Mouse (Mus musculus) hindbrain, postnatal 0 days (tissue): ENCODE data around the gene Exoc2. TPM values are rescaled to one million over a fixed set of nuclear protein-coding genes. Genes with fewer than 3 reads are reported as not detected.

Source experiments
- ATAC-seq: fragments of 200-750 bp; cut with Nextera tagmentation; 2 replicates; pipeline ENCODE4 v1.8.0; 2017; ENCODE audit warnings: mild to moderate bottlenecking, moderate TSS enrichment, moderate library complexity
- DNase-seq: peaks from one replicate; pipeline ENCODE4 v3.0.0-alpha.2; 2015; ENCODE audit warnings: low spot score
- H3K27ac ChIP-seq: fragments of 300-500 bp; sonication (generic); 2 replicates; pipeline ENCODE4 v1.5.1; 2014; ENCODE audit warnings: mild to moderate bottlenecking
- H3K27me3 ChIP-seq: fragments of 300-500 bp; sonication (generic); 2 replicates; pipeline ENCODE4 v1.6.1; 2014; ENCODE audit warnings: low read length, mixed read lengths; ENCODE audit not compliant: insufficient read depth
- H3K36me3 ChIP-seq: fragments of 300-500 bp; sonication (generic); 2 replicates; pipeline ENCODE4 v1.6.1; 2014; ENCODE audit warnings: low read length, mixed read lengths; ENCODE audit not compliant: insufficient read depth
- H3K4me1 ChIP-seq: fragments of 300-500 bp; sonication (generic); 2 replicates; pipeline ENCODE4 v1.6.1; 2014; ENCODE audit warnings: antibody characterized with exemption, low read length, mixed read lengths; ENCODE audit not compliant: insufficient read depth
- H3K4me2 ChIP-seq: fragments of 300-500 bp; sonication (generic); 2 replicates; pipeline ENCODE4 v1.6.1; 2014; ENCODE audit warnings: low read depth, mild to moderate bottlenecking, low read length, moderate library complexity, mixed read lengths
- H3K4me3 ChIP-seq: fragments of 300-500 bp; sonication (generic); 2 replicates; pipeline ENCODE4 v1.5.1; 2014; ENCODE audit warnings: low read length
- H3K9ac ChIP-seq: fragments of 300-500 bp; sonication (generic); replicated peaks from 2 replicates; pipeline ENCODE4 v1.6.1; 2014; ENCODE audit warnings: mild to moderate bottlenecking, low read length, moderate library complexity, mixed read lengths
- H3K9me3 ChIP-seq: fragments of 300-500 bp; sonication (generic); 2 replicates; pipeline ENCODE4 v1.6.1; 2016; ENCODE audit warnings: low read length, mixed read lengths
- CTCF ChIP-seq: IDR thresholded peaks from 2 replicates; pipeline ENCODE4 v1.5.1; 2016; ENCODE audit warnings: antibody characterized with exemption, control low read depth, low read depth
- WGBS: fragments of 180-500 bp; shearing (Covaris S2); extraction: QIAGEN DNeasy Blood & Tissue Kit; methylation state at CpG from one replicate; pipeline ENCODE4 v1.1.7; 2014; 5-methylcytosine and 5-hydroxymethylcytosine counted together
- polyA plus RNA-seq: library from polyadenylated mRNA; unstranded; fragments of >200 nt; fragmentation: Nextera tagmentation; extraction: Ambion mirVana; gene quantifications from 2 replicates; pipeline ENCODE4 v1.2.1, GENCODE M21; 2015
- total RNA-seq: library from RNA; depleted of rRNA; stranded (reverse); fragments of >200 nt; gene quantifications from 2 replicates; pipeline ENCODE4 v1.2.3, GENCODE M21; 2014

Gene Exoc2
- total and polyA plus RNA-seq, 2 experiments from 2014 or later = 36.5 to 41.7 TPM

DNA sequence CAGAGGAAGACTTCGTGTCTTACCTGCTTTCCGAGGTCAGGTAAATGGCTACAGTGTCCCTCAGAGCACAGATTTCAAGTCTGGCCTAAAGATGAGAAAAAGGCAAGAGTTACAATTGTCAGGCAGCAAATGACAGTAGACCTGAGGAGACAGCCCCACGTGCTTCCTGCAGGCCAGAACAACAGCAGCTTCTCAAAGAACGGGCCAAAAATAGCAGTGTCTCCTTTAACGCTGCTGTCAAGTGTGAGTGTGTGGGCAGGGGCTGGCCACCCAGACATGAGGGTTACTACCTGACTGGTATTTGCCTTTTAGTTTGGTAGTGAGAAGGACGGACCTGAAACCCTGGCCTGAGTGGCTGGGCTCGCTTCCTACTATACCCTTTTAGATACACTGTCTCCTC lies 153.3 kb downstream of the Exoc2 start:
- no peaks in the 10 kb centered on the region for H3K9me3 ChIP-seq
- peaks cover 22% of the 10 kb centered on the region for H3K36me3 ChIP-seq
- no peaks in the 10 kb centered on the region for H3K27me3 ChIP-seq
- DNase-seq (no peak), ATAC-seq (no peak)
- H3K4me3 ChIP-seq = no peak overlapping the region
- H3K4me2 ChIP-seq = no peak overlapping the region
- 90% methylated on average over 7 of the region's 7 CpGs for WGBS
- no peak for TF ChIP-seq CTCF
- H3K4me1 ChIP-seq = no peaks in the 10 kb centered on the region
- H3K9ac ChIP-seq = no peak overlapping the region
- no peak overlapping the region for H3K27ac ChIP-seq

DNA sequence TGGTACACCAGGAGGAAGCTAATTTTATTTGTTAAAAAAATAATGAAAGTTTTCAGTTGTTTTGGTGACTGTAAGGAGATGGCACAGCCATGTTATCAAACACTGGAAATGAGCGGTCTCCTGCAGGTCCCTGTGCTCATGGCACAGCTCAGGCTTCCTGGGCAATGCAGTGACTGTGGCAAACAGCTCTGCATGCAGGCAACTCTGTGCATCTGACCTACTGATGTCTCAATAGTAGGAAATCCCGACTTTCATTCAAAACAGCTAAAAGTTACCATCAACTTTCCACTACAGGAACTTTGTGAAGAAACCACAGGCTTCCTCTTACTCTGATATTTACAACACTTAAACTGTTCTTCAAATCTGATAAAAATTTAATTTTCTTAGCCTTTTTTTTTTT lies 154.0 kb downstream of the Exoc2 start:
- H3K36me3 ChIP-seq = peaks cover 25% of the 10 kb centered on the region
- 93% methylated on average over 2 of the region's 2 CpGs for WGBS
- no peak overlapping the region for H3K27ac ChIP-seq

DNA sequence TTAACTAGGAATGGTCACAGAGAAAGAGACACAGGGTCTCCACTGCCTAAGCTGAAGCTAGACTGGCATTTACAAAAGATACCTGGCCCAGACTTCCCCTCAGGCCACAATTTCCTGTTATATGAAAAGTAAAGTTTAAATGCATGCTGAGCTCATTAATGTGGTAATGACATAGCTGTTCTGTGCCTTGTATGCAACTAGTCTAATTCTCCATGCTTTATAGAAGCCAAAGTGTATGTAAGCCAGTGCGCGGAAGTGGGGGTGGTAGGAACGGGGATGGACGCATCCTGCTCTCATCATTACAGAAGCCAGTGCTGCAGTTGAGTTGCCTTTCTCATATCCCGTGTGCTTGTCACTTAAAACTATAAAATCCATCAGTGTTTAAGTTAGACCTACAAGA lies 156.5 kb downstream of the Exoc2 start:
- no peak for TF ChIP-seq CTCF
- WGBS = 91% methylated on average over 5 of the region's 5 CpGs
- ATAC-seq (no peak), DNase-seq (no peak)
- H3K27me3 ChIP-seq = no peaks in the 10 kb centered on the region
- no peak overlapping the region for H3K4me3 ChIP-seq
- H3K36me3 ChIP-seq = peaks cover 17% of the 10 kb centered on the region
- no peak overlapping the region for H3K9ac ChIP-seq
- no peak overlapping the region for H3K27ac ChIP-seq
- H3K4me1 ChIP-seq = no peaks in the 10 kb centered on the region
- H3K4me2 ChIP-seq = no peak overlapping the region
- no peaks in the 10 kb centered on the region for H3K9me3 ChIP-seq

More for the DNA sequence above, 154.0 kb downstream of the Exoc2 start:
- Histone ChIP-seq H3K27me3 (no peaks in the 10 kb centered on the region), H3K4me3 (no peak overlapping the region), H3K9me3 (no peaks in the 10 kb centered on the region), H3K4me2 (no peak overlapping the region), H3K9ac (no peak overlapping the region), H3K4me1 (no peaks in the 10 kb centered on the region)
- ATAC-seq (no peak), DNase-seq (no peak)
- TF ChIP-seq CTCF = no peak

DNA sequence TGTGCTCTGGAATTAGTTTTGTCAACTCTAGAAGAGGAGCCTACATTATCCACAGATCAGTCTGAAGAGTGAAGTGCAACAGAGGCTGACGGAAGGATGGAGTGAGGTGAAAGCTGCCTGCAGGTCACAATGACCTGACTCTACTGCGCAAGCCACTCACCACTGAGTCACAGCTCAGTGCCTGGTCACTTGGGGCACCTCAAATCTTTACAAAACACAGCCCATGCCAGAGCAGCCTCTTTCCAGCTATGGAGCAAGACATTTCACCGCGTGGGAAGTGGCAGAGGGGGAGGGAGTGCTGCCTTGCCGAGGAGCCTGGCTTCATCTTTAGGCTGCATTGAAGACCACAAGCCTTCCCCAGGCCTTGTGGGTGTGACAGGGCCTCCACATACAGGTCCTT lies 159.6 kb downstream of the Exoc2 start:
- no peak for DNase-seq
- H3K4me2 ChIP-seq = no peak overlapping the region
- WGBS = 90% methylated on average over 5 of the region's 5 CpGs
- no peaks in the 10 kb centered on the region for H3K9me3 ChIP-seq
- H3K27me3 ChIP-seq = no peaks in the 10 kb centered on the region
- no peak overlapping the region for H3K4me3 ChIP-seq
- H3K4me1 ChIP-seq = no peaks in the 10 kb centered on the region
- ATAC-seq = no peak
- H3K27ac ChIP-seq = no peak overlapping the region
- TF ChIP-seq CTCF = no peak
- peaks cover 12% of the 10 kb centered on the region for H3K36me3 ChIP-seq
- H3K9ac ChIP-seq = no peak overlapping the region

DNA sequence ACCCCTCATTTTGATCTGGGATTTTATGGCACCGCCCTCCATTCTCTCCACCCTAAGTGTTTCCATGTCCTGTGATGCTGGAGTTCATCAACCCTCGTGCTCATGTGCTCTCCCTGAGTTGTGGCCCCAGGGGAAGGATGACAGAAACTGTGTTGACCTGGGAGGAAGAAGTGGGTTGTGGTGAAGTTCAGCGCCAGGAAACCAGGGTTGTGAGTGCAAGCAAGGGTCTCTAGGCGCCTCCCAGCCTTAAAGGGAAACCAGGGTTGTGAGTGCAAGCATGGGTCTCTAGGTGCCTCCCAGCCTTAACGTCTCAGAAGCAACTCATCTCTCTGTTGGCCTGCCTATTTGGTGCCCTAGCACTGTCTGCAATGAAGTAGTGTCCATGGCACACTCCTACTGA lies 160.4 kb downstream of the Exoc2 start:
- Histone ChIP-seq H3K27ac (no peak overlapping the region), H3K9me3 (no peaks in the 10 kb centered on the region), H3K4me1 (no peaks in the 10 kb centered on the region), H3K4me3 (no peak overlapping the region), H3K27me3 (no peaks in the 10 kb centered on the region), H3K36me3 (peaks cover 8% of the 10 kb centered on the region), H3K4me2 (no peak overlapping the region), H3K9ac (no peak overlapping the region)
- no peak for TF ChIP-seq CTCF
- no peak for ATAC-seq
- no peak for DNase-seq
- WGBS = 93% methylated on average over 5 of the region's 5 CpGs

DNA sequence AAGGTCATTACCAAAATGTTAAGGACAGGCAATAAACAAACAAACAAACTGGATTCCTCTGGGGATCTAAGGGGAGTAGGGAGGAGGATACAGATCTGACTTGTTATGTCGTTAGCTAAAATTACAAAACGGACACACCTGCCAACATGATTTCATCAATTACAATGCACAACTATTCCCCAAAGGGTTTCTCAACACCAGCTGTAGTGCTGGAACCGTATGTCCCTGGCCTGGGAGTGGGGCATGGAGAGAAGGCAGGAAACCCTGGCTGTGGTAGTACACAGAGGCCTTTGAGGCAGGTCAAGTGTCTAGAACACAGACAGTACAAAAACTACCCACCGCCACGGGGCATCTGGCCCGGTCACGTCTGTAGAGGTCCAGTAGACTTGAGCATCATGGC lies 164.7 kb downstream of the Exoc2 start:
- DNase-seq (peak; percentile 19), ATAC-seq (peak; percentile 56)
- TF ChIP-seq CTCF = no peak
- WGBS = 73% methylated on average over 7 of the region's 7 CpGs
- Histone ChIP-seq H3K4me2 (no peak overlapping the region), H3K9ac (no peak overlapping the region), H3K4me1 (no peaks in the 10 kb centered on the region), H3K27me3 (no peaks in the 10 kb centered on the region), H3K36me3 (no peaks in the 10 kb centered on the region), H3K9me3 (no peaks in the 10 kb centered on the region), H3K4me3 (no peak overlapping the region), H3K27ac (no peak overlapping the region)

DNA sequence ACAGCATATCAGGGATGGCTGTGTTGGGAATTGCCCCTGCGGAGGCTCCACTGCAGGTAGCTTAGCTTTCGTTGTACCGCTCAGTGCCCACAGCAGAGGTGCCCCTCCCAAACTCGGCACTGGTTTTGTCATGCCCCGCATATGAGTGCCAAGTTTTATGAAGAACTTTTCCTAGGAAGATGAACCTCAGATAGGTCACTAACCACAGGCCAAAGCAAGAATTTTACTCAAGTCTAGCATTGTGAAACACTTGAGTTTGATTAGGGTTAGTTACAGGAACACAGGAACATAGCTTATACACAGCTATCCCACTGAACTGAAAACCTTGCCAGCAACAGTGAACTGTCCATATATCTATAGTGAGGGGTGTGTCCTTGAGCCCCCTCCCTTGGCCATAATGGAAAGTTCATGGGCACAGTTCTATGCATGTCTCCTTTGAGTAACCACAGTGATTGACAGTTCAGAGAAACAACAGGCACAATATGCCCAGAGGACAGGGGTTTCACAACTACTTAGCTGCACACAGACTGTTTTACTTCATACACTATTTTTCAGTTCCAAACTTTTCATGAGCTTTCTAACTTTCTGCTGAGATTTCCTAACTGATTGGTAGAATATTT lies 171.4 kb downstream of the Exoc2 start:
- H3K9ac ChIP-seq = no peak overlapping the region
- H3K4me3 ChIP-seq = no peak overlapping the region
- DNase-seq = no peak
- no peak for TF ChIP-seq CTCF
- H3K27me3 ChIP-seq = no peaks in the 10 kb centered on the region
- ATAC-seq = no peak
- no peaks in the 10 kb centered on the region for H3K4me1 ChIP-seq
- H3K27ac ChIP-seq = no peak overlapping the region
- no peaks in the 10 kb centered on the region for H3K9me3 ChIP-seq
- no peak overlapping the region for H3K4me2 ChIP-seq
- H3K36me3 ChIP-seq = peaks cover 3% of the 10 kb centered on the region; the same call in 1 of the 2 replicates
- WGBS = 84% methylated on average over 5 of the region's 5 CpGs
